Mouse (Mus musculus) adrenal gland, postnatal 4 days (tissue): Measurements from ENCODE around the gene Pgc. TPM values are rescaled to one million over a fixed set of nuclear protein-coding genes. Genes with fewer than 3 reads are reported as not detected.

ENCODE experiments used
- DNase-seq, 2 experiments: peaks; one replicate each; pipeline ENCODE4 v3.0.0; 2021 to 2022; ENCODE audit warnings: low spot score in 2 of 2, mixed read lengths in 2 of 2
- long read RNA-seq, 2 experiments: library from polyadenylated mRNA; stranded (forward); transcript quantifications; one replicate each; pipeline ENCODE4 v2.0.0; 2021
- total RNA-seq, 2 experiments: library from RNA; stranded (reverse); gene quantifications; 2 replicates each; pipeline ENCODE4 v1.2.3; 2021

Pgc gene
- total RNA-seq, result not detected
- long read RNA-seq, experiment 1, result 0 reads
- long read RNA-seq, experiment 2, result 0 reads

GRCm38 (mm10) chr17:47726566-47726965 lies at the start of gene Pgc:
Pgc (plus strand) TSS chr17:47726842.
- DNase-seq, result no peak

- DNase-seq, result no peak
Observed at GRCm38 (mm10) chr17:47678238-47678637, 48.4 kb upstream of the Pgc start.

- DNase-seq, result no peak
Observed at GRCm38 (mm10) chr17:47678702-47679101, 47.9 kb upstream of the Pgc start.

- DNase-seq, result no peak
Observed at GRCm38 (mm10) chr17:47682836-47683235, 43.8 kb upstream of the Pgc start.

GRCm38 (mm10) chr17:47687409-47688343 lies 39.0 kb upstream of the Pgc start:
- DNase-seq, result peak; percentile 75 to 84

GRCm38 (mm10) chr17:47688344-47688607 lies 38.4 kb upstream of the Pgc start, which contains the start of gene Tomm6:
Tomm6 (minus strand) TSS chr17:47688386.
- DNase-seq, result no peak

- DNase-seq, result peak; percentile 37 to 58
Observed at GRCm38 (mm10) chr17:47688608-47689575, 37.8 kb upstream of the Pgc start, which contains the start of gene Frs3. Frs3 (plus strand) TSS chr17:47689030.

- DNase-seq, result no peak
Observed at GRCm38 (mm10) chr17:47689894-47690293, 36.7 kb upstream of the Pgc start.

- DNase-seq, result no peak
Observed at GRCm38 (mm10) chr17:47691650-47692049, 35.0 kb upstream of the Pgc start.

- no peak for DNase-seq
Observed at GRCm38 (mm10) chr17:47693671-47694441, 32.8 kb upstream of the Pgc start.

GRCm38 (mm10) chr17:47694442-47694502 lies 32.4 kb upstream of the Pgc start, which contains the start of gene Gm21981:
Gm21981 (minus strand) TSS chr17:47694455.
- DNase-seq, result no peak

- DNase-seq, result peak; percentile 94 to 98
Observed at GRCm38 (mm10) chr17:47694503-47695336, 31.9 kb upstream of the Pgc start, which contains the start of gene Prickle4. Prickle4 (minus strand) TSS chr17:47694736.

- no peak for DNase-seq
Observed at GRCm38 (mm10) chr17:47695337-47695710, 31.3 kb upstream of the Pgc start.

GRCm38 (mm10) chr17:47698156-47698555 lies 28.5 kb upstream of the Pgc start:
- no peak for DNase-seq

GRCm38 (mm10) chr17:47699055-47699454 lies 27.6 kb upstream of the Pgc start:
- no peak for DNase-seq

GRCm38 (mm10) chr17:47701793-47702192 lies 24.8 kb upstream of the Pgc start:
- DNase-seq, result no peak

- no peak for DNase-seq
Observed at GRCm38 (mm10) chr17:47702548-47703345, 23.9 kb upstream of the Pgc start.

GRCm38 (mm10) chr17:47703556-47703955 lies 23.1 kb upstream of the Pgc start:
- no peak for DNase-seq

GRCm38 (mm10) chr17:47704692-47705091 lies 21.9 kb upstream of the Pgc start:
- DNase-seq, result no peak

GRCm38 (mm10) chr17:47706196-47706595 lies 20.4 kb upstream of the Pgc start:
- no peak for DNase-seq
